Mouse (Mus musculus): ENCODE results near the gene Serpinb9b. TPM values are rescaled to one million over a fixed set of nuclear protein-coding genes. Genes with fewer than 3 reads are reported as not detected.

The Serpinb9b gene
- polyA plus RNA-seq, 1 experiment: 1.1 TPM

GRCm38 (mm10) chr13:33079391-33079790 is 52.2 kb downstream of the Serpinb9b start:
- TF ChIP-seq CTCF (IDR thresholded peaks at IDR 0.05; ENCODE audit: control insufficient read depth, insufficient read depth, insufficient read length) (no peak), MYOD1 (IDR thresholded peaks at IDR 0.05; ENCODE audit: control insufficient read depth, insufficient read length, low read depth) (no peak), MAX (IDR thresholded peaks at IDR 0.05) (no peak), USF1 (IDR thresholded peaks at IDR 0.05; ENCODE audit: low read depth) (no peak), FOSL1 (IDR thresholded peaks at IDR 0.05; ENCODE audit: insufficient read depth, low read length, poor library complexity, severe bottlenecking) (no peak), CEBPB (IDR thresholded peaks at IDR 0.05; ENCODE audit: low read depth) (no peak)
- Histone ChIP-seq H3K79me2 (ENCODE audit: control insufficient read depth, insufficient read depth) (no peaks in the 10 kb centered on the region), H3K36me3 (ENCODE audit: control insufficient read depth, insufficient read depth) (no peaks in the 10 kb centered on the region), H3K4me3 (ENCODE audit: insufficient read depth, poor library complexity, severe bottlenecking) (no peak overlapping the region), H3K27me3 (ENCODE audit: control insufficient read depth, insufficient read depth, insufficient read length) (no peaks in the 10 kb centered on the region), H3K79me3 (ENCODE audit: low read depth) (no peaks in the 10 kb centered on the region), H3ac (ENCODE audit: control insufficient read depth, insufficient read length, low read depth) (no peak overlapping the region)

DNA sequence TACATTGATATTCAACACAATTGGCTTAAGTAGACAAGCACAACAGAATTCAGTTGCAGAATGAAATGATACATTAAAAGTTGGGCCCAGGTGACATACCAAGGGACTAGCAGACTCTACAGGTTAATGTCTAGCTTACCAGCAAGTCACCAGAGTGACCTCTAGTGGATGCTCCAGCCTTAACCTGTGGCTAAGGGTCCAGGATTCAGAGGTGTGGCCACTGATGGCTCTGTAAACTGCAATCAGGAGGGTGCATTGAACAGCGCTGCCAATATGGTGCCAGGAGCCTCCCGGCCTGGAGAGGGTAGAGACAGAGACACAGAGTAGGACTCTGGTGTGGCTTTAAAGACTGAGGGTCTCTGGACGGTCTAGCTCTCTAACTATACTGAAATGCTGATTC is 53.1 kb downstream of the Serpinb9b start:
- H3ac ChIP-seq (ENCODE audit: control insufficient read depth, insufficient read length, low read depth): no peak overlapping the region
- H3K4me3 ChIP-seq (ENCODE audit: insufficient read depth, poor library complexity, severe bottlenecking): no peak overlapping the region
- no peak for TF ChIP-seq CEBPB (IDR thresholded peaks at IDR 0.05; ENCODE audit: low read depth)
- no peak for TF ChIP-seq USF1 (IDR thresholded peaks at IDR 0.05; ENCODE audit: low read depth)
- TF ChIP-seq MYOG (IDR thresholded peaks at IDR 0.05; ENCODE audit: control insufficient read depth, extremely low read depth, insufficient read length): no peak
- TF ChIP-seq MAX (IDR thresholded peaks at IDR 0.05): no peak
- TF ChIP-seq CTCF (IDR thresholded peaks at IDR 0.05; ENCODE audit: control insufficient read depth, insufficient read depth, insufficient read length): peak; percentile 11
- TF ChIP-seq FOSL1 (IDR thresholded peaks at IDR 0.05; ENCODE audit: insufficient read depth, low read length, poor library complexity, severe bottlenecking): no peak
- no peak for TF ChIP-seq MYOD1 (IDR thresholded peaks at IDR 0.05; ENCODE audit: control insufficient read depth, insufficient read length, low read depth)
- no peaks in the 10 kb centered on the region for H3K79me2 ChIP-seq (ENCODE audit: control insufficient read depth, insufficient read depth)
- H3K36me3 ChIP-seq (ENCODE audit: control insufficient read depth, insufficient read depth): no peaks in the 10 kb centered on the region
- no peaks in the 10 kb centered on the region for H3K79me3 ChIP-seq (ENCODE audit: low read depth)
- no peaks in the 10 kb centered on the region for H3K27me3 ChIP-seq (ENCODE audit: control insufficient read depth, insufficient read depth, insufficient read length)

DNA sequence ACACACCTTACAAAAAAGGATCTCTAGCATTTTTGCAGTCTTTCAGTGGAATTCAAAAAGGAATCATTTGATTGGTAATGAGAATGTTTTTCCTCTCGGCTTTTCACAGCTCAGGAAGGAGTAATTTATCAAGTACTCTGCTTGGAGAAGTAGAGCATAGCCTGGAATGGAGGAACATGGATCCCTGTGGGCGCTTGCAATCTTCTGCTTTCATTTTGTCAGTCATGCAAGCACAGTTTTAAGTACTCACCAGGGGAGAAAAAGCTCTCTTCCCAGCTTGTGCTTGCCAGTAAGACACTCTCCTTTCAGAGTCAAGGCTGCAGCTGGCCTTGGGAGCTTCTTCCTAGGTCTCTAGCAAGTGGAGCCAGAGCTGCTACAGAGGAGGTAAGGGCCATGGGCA is 56.6 kb downstream of the Serpinb9b start:
- TF ChIP-seq MYOD1 (IDR thresholded peaks at IDR 0.05; ENCODE audit: control insufficient read depth, insufficient read length, low read depth): no peak
- TF ChIP-seq FOSL1 (IDR thresholded peaks at IDR 0.05; ENCODE audit: insufficient read depth, low read length, poor library complexity, severe bottlenecking): no peak
- no peak for TF ChIP-seq MAX (IDR thresholded peaks at IDR 0.05)
- no peak for TF ChIP-seq CTCF (IDR thresholded peaks at IDR 0.05; ENCODE audit: control insufficient read depth, insufficient read depth, insufficient read length)
- no peak for TF ChIP-seq CEBPB (IDR thresholded peaks at IDR 0.05; ENCODE audit: low read depth)
- no peak for TF ChIP-seq MYOG (IDR thresholded peaks at IDR 0.05; ENCODE audit: control insufficient read depth, extremely low read depth, insufficient read length)
- TF ChIP-seq USF1 (IDR thresholded peaks at IDR 0.05; ENCODE audit: low read depth): no peak

DNA sequence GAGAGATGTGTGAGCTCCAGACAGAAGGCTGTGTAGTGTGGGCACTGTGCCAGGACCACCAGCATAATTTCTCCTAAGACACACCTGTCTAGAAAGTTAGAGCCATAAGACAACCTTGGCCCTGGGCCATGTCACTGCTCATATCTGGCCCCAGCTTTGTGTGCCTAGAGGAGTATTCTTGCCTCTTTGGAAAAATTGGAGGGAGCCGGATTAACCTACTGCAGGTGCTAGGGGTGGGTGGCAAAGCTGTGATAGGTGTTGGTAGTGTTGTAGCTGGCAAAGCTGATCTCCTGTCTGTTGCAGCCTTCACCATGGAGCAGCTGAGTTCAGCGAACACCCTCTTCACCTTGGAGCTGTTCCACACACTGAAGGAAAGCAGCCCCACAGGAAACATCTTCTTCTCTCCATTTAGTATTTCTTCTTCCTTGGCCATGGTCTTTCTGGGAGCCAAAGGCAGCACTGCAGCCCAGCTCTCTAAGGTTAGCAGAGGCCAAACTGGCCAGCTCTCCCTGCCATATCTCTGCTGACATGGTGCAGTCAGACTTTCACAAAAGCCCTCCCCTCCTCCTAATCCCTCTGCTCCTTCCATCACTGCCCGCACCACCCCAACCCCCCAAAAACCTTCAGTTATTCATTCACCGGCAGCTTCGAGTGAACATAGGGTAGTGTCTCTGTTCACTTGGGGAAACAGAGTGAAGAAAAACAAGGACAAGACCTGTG is 57.9 kb downstream of the Serpinb9b start:
- no peak overlapping the region for H3K4me3 ChIP-seq (ENCODE audit: insufficient read depth, poor library complexity, severe bottlenecking)
- H3K27me3 ChIP-seq (ENCODE audit: control insufficient read depth, insufficient read depth, insufficient read length): no peaks in the 10 kb centered on the region
- TF ChIP-seq CEBPB (IDR thresholded peaks at IDR 0.05; ENCODE audit: low read depth): no peak
- no peak for TF ChIP-seq MYOD1 (IDR thresholded peaks at IDR 0.05; ENCODE audit: control insufficient read depth, insufficient read length, low read depth)
- no peak for TF ChIP-seq MYOG (IDR thresholded peaks at IDR 0.05; ENCODE audit: control insufficient read depth, extremely low read depth, insufficient read length)
- no peak for TF ChIP-seq FOSL1 (IDR thresholded peaks at IDR 0.05; ENCODE audit: insufficient read depth, low read length, poor library complexity, severe bottlenecking)
- no peak for TF ChIP-seq USF1 (IDR thresholded peaks at IDR 0.05; ENCODE audit: low read depth)
- TF ChIP-seq MAX (IDR thresholded peaks at IDR 0.05): no peak
- no peak for TF ChIP-seq CTCF (IDR thresholded peaks at IDR 0.05; ENCODE audit: control insufficient read depth, insufficient read depth, insufficient read length)
- no peaks in the 10 kb centered on the region for H3K79me3 ChIP-seq (ENCODE audit: low read depth)
- no peak overlapping the region for H3ac ChIP-seq (ENCODE audit: control insufficient read depth, insufficient read length, low read depth)
- no peaks in the 10 kb centered on the region for H3K79me2 ChIP-seq (ENCODE audit: control insufficient read depth, insufficient read depth)
- no peaks in the 10 kb centered on the region for H3K36me3 ChIP-seq (ENCODE audit: control insufficient read depth, insufficient read depth)

More for the DNA sequence above, 56.6 kb downstream of the Serpinb9b start:
- Histone ChIP-seq H3ac (ENCODE audit: control insufficient read depth, insufficient read length, low read depth) (no peak overlapping the region), H3K36me3 (ENCODE audit: control insufficient read depth, insufficient read depth) (no peaks in the 10 kb centered on the region), H3K4me3 (ENCODE audit: insufficient read depth, poor library complexity, severe bottlenecking) (no peak overlapping the region), H3K79me3 (ENCODE audit: low read depth) (no peaks in the 10 kb centered on the region), H3K79me2 (ENCODE audit: control insufficient read depth, insufficient read depth) (no peaks in the 10 kb centered on the region), H3K27me3 (ENCODE audit: control insufficient read depth, insufficient read depth, insufficient read length) (no peaks in the 10 kb centered on the region)

- Histone ChIP-seq H3K4me3 (ENCODE audit: insufficient read depth, poor library complexity, severe bottlenecking) (no peak overlapping the region), H3K27me3 (ENCODE audit: control insufficient read depth, insufficient read depth, insufficient read length) (no peaks in the 10 kb centered on the region), H3K79me2 (ENCODE audit: control insufficient read depth, insufficient read depth) (no peaks in the 10 kb centered on the region), H3K79me3 (ENCODE audit: low read depth) (no peaks in the 10 kb centered on the region), H3K36me3 (ENCODE audit: control insufficient read depth, insufficient read depth) (no peaks in the 10 kb centered on the region), H3ac (ENCODE audit: control insufficient read depth, insufficient read length, low read depth) (no peak overlapping the region)
- no peak for TF ChIP-seq MYOD1 (IDR thresholded peaks at IDR 0.05; ENCODE audit: control insufficient read depth, insufficient read length, low read depth)
- no peak for TF ChIP-seq MYOG (IDR thresholded peaks at IDR 0.05; ENCODE audit: control insufficient read depth, extremely low read depth, insufficient read length)
- no peak for TF ChIP-seq CEBPB (IDR thresholded peaks at IDR 0.05; ENCODE audit: low read depth)
- TF ChIP-seq MAX (IDR thresholded peaks at IDR 0.05): no peak
- TF ChIP-seq FOSL1 (IDR thresholded peaks at IDR 0.05; ENCODE audit: insufficient read depth, low read length, poor library complexity, severe bottlenecking): no peak
- TF ChIP-seq CTCF (IDR thresholded peaks at IDR 0.05; ENCODE audit: control insufficient read depth, insufficient read depth, insufficient read length): no peak
- TF ChIP-seq USF1 (IDR thresholded peaks at IDR 0.05; ENCODE audit: low read depth): no peak
Measured at GRCm38 (mm10) chr13:33085695-33086432, 58.6 kb downstream of the Serpinb9b start.

All from C2C12 (cell line).